Mouse (Mus musculus): ENCODE data around the gene Etnk2. TPM values are rescaled to one million over a fixed set of nuclear protein-coding genes. Genes with fewer than 3 reads are reported as not detected.

The Etnk2 gene
- polyA plus RNA-seq, 1 experiment from 2014 or later = 1.4 TPM

DNA sequence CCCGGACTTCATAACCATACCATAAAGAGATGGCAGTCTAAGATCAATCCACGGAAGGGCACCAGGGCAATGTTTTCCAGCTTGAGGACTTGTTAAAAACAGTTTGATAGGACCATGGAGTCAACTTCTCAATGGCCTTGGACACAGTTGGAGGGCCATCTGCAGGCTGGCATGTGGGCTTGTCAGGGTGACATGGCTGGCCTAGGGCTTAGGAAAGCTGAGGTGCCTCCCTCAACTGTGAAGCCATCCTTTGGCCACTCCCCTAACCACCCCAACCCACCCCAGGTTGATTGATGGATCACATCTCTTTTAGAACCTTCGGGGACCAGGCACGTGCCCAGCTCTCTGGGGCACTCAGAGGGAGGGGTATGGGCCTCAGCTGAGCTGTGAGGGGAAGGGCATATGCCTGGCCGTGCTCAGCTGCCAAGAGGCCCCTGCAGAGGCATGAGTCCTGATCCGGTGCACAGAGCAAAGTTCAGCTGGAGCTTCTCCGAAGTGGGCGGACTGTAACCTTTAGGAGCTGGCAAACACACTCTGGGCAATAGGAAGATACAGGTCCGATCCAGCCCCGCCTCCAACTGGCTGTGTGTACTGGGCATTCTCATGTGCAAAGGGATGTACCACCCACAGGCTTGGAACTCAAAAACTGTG is 12.4 kb downstream of the Etnk2 start:
- no peak for ATAC-seq (ENCODE audit: low FRiP score, low read depth)
- H3K9me3 ChIP-seq = no peaks in the 10 kb centered on the region
- no peak overlapping the region for H3K27ac ChIP-seq
- H3K4me3 ChIP-seq = no peak overlapping the region
- no peaks in the 10 kb centered on the region for H3K4me1 ChIP-seq
- no peaks in the 10 kb centered on the region for H3K36me3 ChIP-seq
- no peaks in the 10 kb centered on the region for H3K27me3 ChIP-seq
- WGBS = 65% methylated on average over 10 of the region's 10 CpGs
- no peak overlapping the region for H3K9ac ChIP-seq
- no peak overlapping the region for H3K4me2 ChIP-seq (replicated peaks)

DNA sequence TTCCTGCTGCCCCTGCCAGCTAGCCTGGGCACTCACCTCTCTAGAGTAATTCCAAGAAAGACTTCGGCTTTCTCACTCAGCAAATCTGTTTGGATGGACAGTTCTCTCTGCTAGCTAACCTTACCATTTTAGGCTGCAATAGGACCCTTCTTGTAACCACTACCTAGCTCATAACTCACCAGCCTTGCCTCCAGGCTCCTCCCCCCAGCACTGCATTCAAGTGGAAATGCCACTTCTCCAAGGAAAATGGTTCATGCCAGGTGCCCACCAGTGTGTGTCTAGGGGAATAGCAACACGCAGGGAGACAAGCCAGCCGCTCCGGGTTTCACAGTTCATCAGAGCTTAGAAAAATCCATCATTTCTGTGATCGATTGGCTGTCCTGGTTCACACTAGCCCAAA is 14.2 kb downstream of the Etnk2 start:
- Histone ChIP-seq H3K4me3 (no peak overlapping the region), H3K27me3 (no peaks in the 10 kb centered on the region), H3K9me3 (no peaks in the 10 kb centered on the region), H3K4me1 (no peaks in the 10 kb centered on the region), H3K27ac (no peak overlapping the region), H3K36me3 (no peaks in the 10 kb centered on the region), H3K9ac (no peak overlapping the region), H3K4me2 (replicated peaks) (no peak overlapping the region)
- 89% methylated on average over 5 of the region's 5 CpGs for WGBS
- ATAC-seq (ENCODE audit: low FRiP score, low read depth) = no peak

DNA sequence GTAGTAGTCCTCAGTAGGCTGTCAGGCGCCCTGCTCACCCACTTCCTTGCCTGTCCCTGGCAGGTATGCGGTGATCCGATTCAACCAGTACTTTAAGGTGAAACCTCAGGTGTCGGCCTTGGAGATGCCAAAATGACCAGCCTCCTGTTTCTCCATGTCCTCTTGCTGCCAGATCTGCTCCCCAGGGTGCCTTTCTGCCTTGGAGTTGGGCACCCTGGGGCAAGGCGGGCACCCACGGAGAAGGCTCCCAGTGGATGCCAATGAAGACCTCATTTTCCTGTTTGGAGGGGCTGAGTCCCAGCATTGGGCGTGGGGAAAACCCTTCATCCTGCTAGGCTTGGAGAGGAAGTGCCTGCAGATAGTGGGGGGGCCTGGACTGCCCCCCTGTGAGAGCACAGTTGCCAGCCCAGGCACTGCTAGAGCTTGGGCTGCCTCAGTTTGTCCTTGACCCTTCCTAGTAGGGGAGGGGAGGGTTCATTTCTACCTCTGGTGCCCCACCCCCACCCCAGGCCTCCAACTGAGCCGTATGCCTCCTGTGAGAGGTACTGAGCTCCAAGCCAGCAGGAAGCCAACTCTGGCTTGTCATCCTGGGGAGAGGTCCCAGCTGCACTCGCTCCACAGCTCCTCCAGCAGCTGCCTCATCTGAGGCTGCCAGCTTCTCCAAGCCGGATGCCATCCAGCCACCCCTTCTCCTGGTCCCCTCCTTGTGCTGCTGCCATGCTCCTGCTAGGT is 16.0 kb downstream of the Etnk2 start:
- ATAC-seq (ENCODE audit: low FRiP score, low read depth) = no peak
- H3K9me3 ChIP-seq = no peaks in the 10 kb centered on the region
- H3K27ac ChIP-seq = no peak overlapping the region
- H3K4me1 ChIP-seq = no peaks in the 10 kb centered on the region
- no peak overlapping the region for H3K9ac ChIP-seq
- H3K27me3 ChIP-seq = no peaks in the 10 kb centered on the region
- 0 out of 2 replicates have a peak, but pooled peaks cover 2% of the 10 kb centered on the region for H3K36me3 ChIP-seq
- H3K4me2 ChIP-seq (replicated peaks) = no peak overlapping the region
- 67% methylated on average over 10 of the region's 10 CpGs for WGBS
- H3K4me3 ChIP-seq = no peak overlapping the region

DNA sequence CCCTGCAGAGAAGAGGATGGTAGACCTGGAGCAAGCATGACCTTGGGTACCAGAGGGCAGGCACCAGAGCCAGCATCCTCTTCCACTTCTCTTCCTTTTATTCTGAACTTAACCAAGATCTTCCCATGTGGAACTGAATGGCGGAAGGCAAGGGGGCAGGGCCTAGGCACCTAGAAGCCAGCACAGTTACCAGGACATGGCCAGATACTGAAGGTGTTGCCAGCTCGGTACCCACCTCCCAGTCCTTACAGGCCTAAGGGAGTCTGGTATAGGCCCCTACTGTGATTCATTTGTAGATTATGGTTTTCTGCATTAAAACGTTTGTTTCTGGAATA is 16.6 kb downstream of the Etnk2 start:
- no peak overlapping the region for H3K27ac ChIP-seq
- no peak for ATAC-seq (ENCODE audit: low FRiP score, low read depth)
- H3K36me3 ChIP-seq = 0 out of 2 replicates have a peak, but pooled peaks cover 3% of the 10 kb centered on the region
- H3K4me3 ChIP-seq = no peak overlapping the region
- no peaks in the 10 kb centered on the region for H3K4me1 ChIP-seq
- no peaks in the 10 kb centered on the region for H3K9me3 ChIP-seq
- no peaks in the 10 kb centered on the region for H3K27me3 ChIP-seq
- no peak overlapping the region for H3K9ac ChIP-seq
- no peak overlapping the region for H3K4me2 ChIP-seq (replicated peaks)
- WGBS = 75% methylated on average over 3 of the region's 3 CpGs

DNA sequence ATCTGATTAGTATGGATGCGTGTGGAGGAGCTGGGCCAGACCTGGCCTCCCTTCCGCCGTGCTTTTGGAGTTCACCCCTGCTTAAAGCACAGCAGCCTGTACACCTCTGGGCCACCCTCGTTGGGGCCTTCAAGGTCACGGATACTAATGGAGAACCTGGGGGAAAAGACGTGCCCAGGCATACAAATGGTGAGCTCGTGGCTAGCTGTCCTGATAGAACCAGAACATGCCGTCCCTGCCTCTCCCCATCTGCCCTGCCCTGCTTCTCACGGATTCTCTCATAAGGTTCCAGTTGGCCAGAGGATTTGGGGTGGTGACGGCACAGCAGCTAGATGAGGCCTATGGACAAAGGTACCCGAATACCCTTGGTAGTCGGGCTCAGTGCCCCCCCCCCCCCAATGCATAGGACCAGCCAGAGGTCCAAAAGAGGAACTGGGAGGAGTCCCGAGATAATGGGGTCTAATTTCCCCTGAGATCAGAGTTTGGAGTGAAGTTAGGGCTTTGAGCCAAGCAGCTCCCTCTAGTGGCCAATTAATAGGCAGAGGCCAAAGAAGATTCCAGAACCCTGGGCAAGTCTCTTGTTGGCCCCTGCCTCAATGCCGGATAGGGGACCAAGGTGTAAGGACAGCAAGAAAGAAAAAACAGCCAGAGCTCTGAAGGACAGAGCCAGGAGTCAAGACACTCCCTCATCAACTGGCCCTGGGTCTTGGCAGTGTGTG is 17.1 kb downstream of the Etnk2 start:
- Histone ChIP-seq H3K27me3 (no peaks in the 10 kb centered on the region), H3K9ac (no peak overlapping the region), H3K4me3 (no peak overlapping the region), H3K36me3 (0 out of 2 replicates have a peak, but pooled peaks cover 3% of the 10 kb centered on the region), H3K9me3 (no peaks in the 10 kb centered on the region), H3K4me2 (replicated peaks) (no peak overlapping the region), H3K27ac (no peak overlapping the region), H3K4me1 (no peaks in the 10 kb centered on the region)
- no peak for ATAC-seq (ENCODE audit: low FRiP score, low read depth)
- WGBS = 75% methylated on average over 14 of the region's 14 CpGs

DNA sequence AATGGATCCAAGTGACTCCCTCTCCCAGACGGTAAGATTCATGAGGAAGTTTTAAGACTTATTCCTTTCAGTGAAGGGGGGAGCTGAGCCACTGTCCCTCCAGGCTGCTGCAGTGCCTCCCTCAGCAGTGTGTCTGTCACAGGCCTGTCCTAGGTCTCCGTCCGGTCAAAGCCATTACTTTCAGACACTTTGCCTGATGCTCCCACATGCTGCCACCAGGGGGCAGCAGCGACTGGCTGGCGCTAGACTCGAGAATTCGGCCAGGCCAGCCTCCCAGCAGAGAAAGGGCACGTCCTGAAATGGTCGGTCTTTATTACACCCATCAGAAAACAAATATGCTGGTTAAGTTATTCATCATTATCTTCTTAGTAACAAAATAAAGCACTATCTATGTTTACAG is 18.6 kb downstream of the Etnk2 start:
- Histone ChIP-seq H3K4me3 (no peak overlapping the region), H3K4me2 (replicated peaks) (no peak overlapping the region), H3K27ac (no peak overlapping the region), H3K4me1 (0 out of 2 replicates have a peak, but pooled peaks cover 5% of the 10 kb centered on the region), H3K36me3 (peaks cover 3% of the 10 kb centered on the region; the same call in 1 of the 2 replicates), H3K27me3 (no peaks in the 10 kb centered on the region), H3K9me3 (no peaks in the 10 kb centered on the region), H3K9ac (no peak overlapping the region; the same call in 1 of the 2 replicates)
- ATAC-seq (ENCODE audit: low FRiP score, low read depth) = 0 out of 2 replicates have a peak, but pooled peaks have one; percentile 29
- WGBS = 6% methylated on average over 9 of the region's 9 CpGs

DNA sequence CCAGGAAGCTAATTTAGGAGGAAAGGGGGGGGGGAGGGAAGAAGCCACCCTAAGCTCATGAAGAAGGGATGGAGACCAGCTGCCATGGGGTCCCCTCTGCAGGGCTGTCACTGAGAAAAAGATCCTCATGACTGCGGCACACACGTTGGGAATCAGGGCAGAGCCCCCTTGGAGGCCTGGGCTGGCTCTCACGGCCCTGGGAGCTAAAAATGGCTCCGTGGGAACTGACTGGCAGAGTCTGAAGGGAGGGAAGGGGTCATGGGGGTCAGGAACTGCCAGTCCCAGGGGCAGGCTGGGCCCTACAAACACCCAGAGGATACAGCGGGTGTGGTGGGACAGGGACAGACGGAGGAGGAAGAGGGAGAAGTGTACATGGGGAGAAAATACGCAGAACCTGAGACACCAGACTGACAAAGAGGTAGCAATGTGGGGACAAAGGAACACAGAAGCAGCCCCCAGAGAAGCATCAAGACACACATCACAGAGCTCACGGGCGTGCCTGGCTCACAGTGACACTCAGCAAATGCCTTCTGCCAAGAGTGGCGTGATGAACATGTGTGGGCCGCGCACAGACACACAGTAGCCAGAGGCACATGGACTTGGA is 19.3 kb downstream of the Etnk2 start:
- no peak overlapping the region for H3K27ac ChIP-seq
- ATAC-seq (ENCODE audit: low FRiP score, low read depth) = no peak
- H3K9ac ChIP-seq = no peak overlapping the region; the same call in 1 of the 2 replicates

DNA sequence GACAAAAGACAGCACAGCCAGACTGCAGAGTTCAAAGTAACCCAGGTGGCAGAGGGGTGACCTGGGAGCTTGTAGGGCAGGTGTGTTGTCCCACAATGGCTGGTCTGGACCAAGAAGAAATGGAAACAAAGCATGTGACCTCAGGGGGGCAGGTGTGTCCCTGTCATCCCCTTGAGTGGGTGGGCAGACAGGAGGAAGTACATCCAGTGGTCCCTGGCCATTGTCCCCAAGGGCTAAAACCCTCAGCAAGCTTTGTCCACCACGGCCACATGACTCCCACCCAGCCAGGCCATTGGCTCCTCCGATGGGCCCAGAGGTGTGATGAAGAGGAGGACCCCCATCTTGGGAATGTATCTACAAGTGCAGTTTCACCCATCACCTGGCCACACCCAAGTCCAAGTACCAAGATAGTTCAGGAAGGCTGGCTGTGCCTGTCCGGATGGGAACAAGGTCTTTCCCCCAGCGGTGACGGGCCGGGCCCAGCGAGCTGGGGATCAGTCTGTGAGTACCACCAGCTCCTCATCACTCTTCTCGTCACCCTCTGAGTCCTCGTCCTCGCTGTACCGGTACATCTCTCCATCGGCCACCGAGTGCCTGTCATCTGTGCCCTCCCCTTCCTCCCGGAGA is 19.9 kb downstream of the Etnk2 start:
- H3K27me3 ChIP-seq = no peaks in the 10 kb centered on the region
- peaks cover 3% of the 10 kb centered on the region; the same call in 1 of the 2 replicates for H3K36me3 ChIP-seq
- no peak overlapping the region for H3K27ac ChIP-seq
- no peak overlapping the region for H3K4me2 ChIP-seq (replicated peaks)
- H3K9ac ChIP-seq = no peak overlapping the region
- WGBS = 90% methylated on average over 14 of the region's 14 CpGs
- H3K4me3 ChIP-seq = no peak overlapping the region
- no peak for ATAC-seq (ENCODE audit: low FRiP score, low read depth)
- H3K4me1 ChIP-seq = 0 out of 2 replicates have a peak, but pooled peaks cover 5% of the 10 kb centered on the region
- no peaks in the 10 kb centered on the region for H3K9me3 ChIP-seq

More for the DNA sequence above, 19.3 kb downstream of the Etnk2 start:
- Histone ChIP-seq H3K4me3 (no peak overlapping the region), H3K9me3 (no peaks in the 10 kb centered on the region), H3K4me1 (0 out of 2 replicates have a peak, but pooled peaks cover 5% of the 10 kb centered on the region), H3K27me3 (no peaks in the 10 kb centered on the region), H3K4me2 (replicated peaks) (no peak overlapping the region), H3K36me3 (peaks cover 3% of the 10 kb centered on the region; the same call in 1 of the 2 replicates)
- WGBS = 57% methylated on average over 12 of the region's 12 CpGs

DNA sequence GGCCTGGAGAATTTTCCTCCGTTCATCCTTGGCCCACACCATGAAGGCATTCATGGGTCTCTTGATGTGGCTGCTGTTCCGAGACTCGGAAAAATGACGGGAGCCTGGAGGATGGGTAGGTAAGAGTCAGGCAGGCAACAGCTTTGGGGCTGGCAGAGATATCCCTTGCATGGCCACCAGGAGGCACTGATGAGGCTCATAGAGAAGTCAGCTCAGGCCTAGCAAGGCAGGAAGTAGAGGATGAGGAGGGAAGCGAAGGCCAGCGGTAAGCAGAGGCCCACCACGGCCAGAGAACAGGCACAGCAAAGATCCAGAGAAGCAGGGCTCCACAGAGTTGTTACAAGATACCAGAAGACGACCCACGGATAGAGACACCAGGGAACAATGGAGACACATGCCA is 22.1 kb downstream of the Etnk2 start:
- ATAC-seq (ENCODE audit: low FRiP score, low read depth) = no peak
- no peak overlapping the region for H3K27ac ChIP-seq
- 0 out of 2 replicates have a peak, but pooled peaks cover 5% of the 10 kb centered on the region for H3K4me1 ChIP-seq
- H3K9me3 ChIP-seq = no peaks in the 10 kb centered on the region
- peak overlapping the region; percentile 48 for H3K9ac ChIP-seq
- WGBS = 30% methylated on average over 9 of the region's 9 CpGs
- H3K36me3 ChIP-seq = peaks cover 15% of the 10 kb centered on the region
- peak overlapping the region; percentile 38 for H3K4me2 ChIP-seq (replicated peaks)
- no peaks in the 10 kb centered on the region for H3K27me3 ChIP-seq
- H3K4me3 ChIP-seq = 0 out of 2 replicates have a peak overlapping the region, but pooled peaks have one; percentile 13

DNA sequence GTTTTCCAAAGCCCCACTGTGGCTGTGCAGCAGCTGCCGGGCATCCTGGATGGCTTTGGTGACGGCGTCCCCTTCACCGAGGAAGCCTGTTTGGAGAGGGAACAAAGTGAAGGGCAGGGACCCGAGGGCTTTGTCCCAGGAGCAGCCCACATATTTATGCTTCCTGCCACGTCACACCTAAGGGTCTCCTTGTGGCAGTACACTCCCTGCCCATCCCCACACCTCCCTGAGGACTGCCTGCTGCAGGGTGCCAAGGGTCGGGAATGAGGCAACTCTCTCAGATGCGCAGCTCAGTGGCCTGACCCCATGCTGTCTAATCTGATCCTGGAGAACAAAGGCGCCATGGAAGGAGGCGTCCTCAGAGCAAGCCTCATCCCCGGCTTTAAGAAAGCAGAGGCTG is 22.8 kb downstream of the Etnk2 start:
- peak overlapping the region; percentile 38 for H3K4me2 ChIP-seq (replicated peaks)

DNA sequence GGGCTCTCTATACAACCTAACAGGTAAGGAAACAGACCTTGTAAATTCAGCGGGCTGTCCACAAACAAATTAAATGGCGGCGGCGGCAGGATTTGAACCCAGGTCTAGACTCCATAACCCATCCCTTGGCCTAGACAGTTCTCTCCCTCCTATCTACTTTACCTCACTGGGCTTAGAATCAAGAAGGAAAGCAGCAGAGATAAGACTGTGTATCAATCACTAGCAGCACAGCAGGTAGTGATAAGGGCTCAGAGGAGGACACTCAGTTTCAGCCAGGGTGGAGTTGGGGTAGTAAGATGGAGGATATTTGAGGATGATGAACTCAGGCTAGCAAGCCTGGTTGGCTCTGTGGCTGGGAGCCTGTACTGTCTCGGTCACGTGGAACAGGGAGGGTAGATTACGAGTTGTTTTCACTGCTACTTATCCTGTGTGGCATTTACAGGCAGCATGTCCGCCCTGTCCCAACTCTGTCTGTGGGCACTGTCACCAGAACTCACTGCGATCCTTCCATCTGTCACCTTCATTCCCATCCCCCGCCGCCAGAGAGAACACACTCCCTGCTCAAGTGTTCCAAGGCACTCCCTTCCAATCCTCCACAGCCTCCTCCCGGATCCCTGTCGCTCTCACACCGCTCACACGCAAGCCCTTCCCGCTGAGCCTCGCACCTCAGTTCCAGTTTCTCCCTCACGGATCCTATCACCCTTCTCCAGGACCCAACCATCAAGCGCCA is 24.3 kb downstream of the Etnk2 start:
- no peak overlapping the region for H3K9ac ChIP-seq
- peaks cover 36% of the 10 kb centered on the region for H3K36me3 ChIP-seq
- H3K4me3 ChIP-seq = no peak overlapping the region
- H3K9me3 ChIP-seq = no peaks in the 10 kb centered on the region
- H3K4me1 ChIP-seq = 0 out of 2 replicates have a peak, but pooled peaks cover 5% of the 10 kb centered on the region
- H3K27ac ChIP-seq = no peak overlapping the region
- H3K4me2 ChIP-seq (replicated peaks) = no peak overlapping the region
- WGBS = 63% methylated on average over 19 of the region's 19 CpGs
- no peak for ATAC-seq (ENCODE audit: low FRiP score, low read depth)
- no peaks in the 10 kb centered on the region for H3K27me3 ChIP-seq

More for the DNA sequence above, 22.8 kb downstream of the Etnk2 start:
- H3K27ac ChIP-seq = no peak overlapping the region
- H3K4me3 ChIP-seq = no peak overlapping the region
- 0 out of 2 replicates have a peak, but pooled peaks cover 5% of the 10 kb centered on the region for H3K4me1 ChIP-seq
- H3K27me3 ChIP-seq = no peaks in the 10 kb centered on the region
- peaks cover 22% of the 10 kb centered on the region for H3K36me3 ChIP-seq
- ATAC-seq (ENCODE audit: low FRiP score, low read depth) = no peak
- H3K9ac ChIP-seq = peak overlapping the region; percentile 48; the same call in 1 of the 2 replicates
- H3K9me3 ChIP-seq = no peaks in the 10 kb centered on the region
- WGBS = 83% methylated on average over 11 of the region's 11 CpGs

All from limb, embryonic 13.5 days (tissue).